Mouse (Mus musculus): ENCODE data around the gene Irgm2. TPM values are rescaled to one million over a fixed set of nuclear protein-coding genes. Genes with fewer than 3 reads are reported as not detected.
"Not testable (repeated sequence)": the region's sequence is repeated elsewhere in the genome, so short reads cannot be mapped to it uniquely, and the experiment has no call there.

Gene Irgm2
- total RNA-seq (2014; fragmentation: Nextera tagmentation): 5.2 and 5.4 TPM in 2 replicates
- 4.2 and 6.3 TPM in 2 replicates for total RNA-seq (2017)

GRCm38 (mm10) chr11:58199229-58200037 lies at the start of gene Irgm2, which contains the start of gene Igtp:
Gene Irgm2 (plus strand): TSS chr11:58199618.
Gene Igtp (plus strand): TSS chr11:58199556.
- peak; percentile 98 for ATAC-seq (replicated peaks; ENCODE audit: poor library complexity, severe bottlenecking)

DNA sequence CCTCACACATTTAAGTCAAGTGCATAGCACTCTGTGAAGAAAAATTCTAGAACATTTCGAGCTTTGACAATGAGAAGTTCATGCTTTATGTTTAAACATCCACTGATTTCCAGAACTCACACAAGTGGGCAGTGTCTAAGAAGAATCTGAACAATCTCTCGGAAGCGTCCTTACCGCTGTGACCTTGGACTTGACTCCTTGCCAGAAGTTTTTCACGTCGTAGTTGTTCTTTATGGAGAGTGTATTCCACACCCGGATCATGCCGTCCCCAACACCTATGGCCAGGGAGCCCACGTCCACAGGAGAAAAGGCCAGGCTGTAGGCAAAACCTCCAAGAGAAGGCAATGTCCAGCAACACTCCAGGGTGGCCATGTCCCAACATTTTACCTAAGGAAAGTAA lies 44.0 kb upstream of the Irgm2 start:
- no peak for ATAC-seq (replicated peaks; ENCODE audit: poor library complexity, severe bottlenecking)

- ATAC-seq (replicated peaks; ENCODE audit: poor library complexity, severe bottlenecking): no peak
Observed at GRCm38 (mm10) chr11:58156871-58157270, 42.5 kb upstream of the Irgm2 start.

DNA sequence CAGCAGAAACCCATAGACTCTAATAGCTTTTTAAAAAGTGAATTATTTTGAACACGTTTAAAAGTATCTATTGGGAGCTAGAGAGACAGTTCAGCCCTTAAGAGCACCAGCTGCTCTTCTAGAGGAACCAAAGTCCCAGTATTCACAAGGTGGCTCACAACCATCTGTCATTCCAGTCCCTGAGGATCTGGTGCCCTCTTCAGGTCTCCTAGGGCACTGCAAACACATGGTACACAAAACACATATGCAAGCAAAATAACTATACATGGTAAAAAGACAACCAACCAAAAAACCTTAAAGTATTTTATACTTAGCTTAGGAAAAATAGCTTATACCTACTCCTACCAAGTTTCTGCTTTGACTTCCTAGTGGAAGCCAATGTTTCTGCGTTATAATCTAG lies 34.3 kb upstream of the Irgm2 start:
- ATAC-seq (replicated peaks; ENCODE audit: poor library complexity, severe bottlenecking): no peak

- no peak for ATAC-seq (replicated peaks; ENCODE audit: poor library complexity, severe bottlenecking)
Observed at GRCm38 (mm10) chr11:58167822-58168166, 31.6 kb upstream of the Irgm2 start.

- ATAC-seq (replicated peaks; ENCODE audit: poor library complexity, severe bottlenecking): peak; percentile 76
Observed at GRCm38 (mm10) chr11:58168167-58168915, 31.1 kb upstream of the Irgm2 start, which contains the start of gene Gemin5. Gene Gemin5 (minus strand): TSS chr11:58168539.

- ATAC-seq (replicated peaks; ENCODE audit: poor library complexity, severe bottlenecking): no peak
Observed at GRCm38 (mm10) chr11:58169666-58170065, 29.8 kb upstream of the Irgm2 start.

DNA sequence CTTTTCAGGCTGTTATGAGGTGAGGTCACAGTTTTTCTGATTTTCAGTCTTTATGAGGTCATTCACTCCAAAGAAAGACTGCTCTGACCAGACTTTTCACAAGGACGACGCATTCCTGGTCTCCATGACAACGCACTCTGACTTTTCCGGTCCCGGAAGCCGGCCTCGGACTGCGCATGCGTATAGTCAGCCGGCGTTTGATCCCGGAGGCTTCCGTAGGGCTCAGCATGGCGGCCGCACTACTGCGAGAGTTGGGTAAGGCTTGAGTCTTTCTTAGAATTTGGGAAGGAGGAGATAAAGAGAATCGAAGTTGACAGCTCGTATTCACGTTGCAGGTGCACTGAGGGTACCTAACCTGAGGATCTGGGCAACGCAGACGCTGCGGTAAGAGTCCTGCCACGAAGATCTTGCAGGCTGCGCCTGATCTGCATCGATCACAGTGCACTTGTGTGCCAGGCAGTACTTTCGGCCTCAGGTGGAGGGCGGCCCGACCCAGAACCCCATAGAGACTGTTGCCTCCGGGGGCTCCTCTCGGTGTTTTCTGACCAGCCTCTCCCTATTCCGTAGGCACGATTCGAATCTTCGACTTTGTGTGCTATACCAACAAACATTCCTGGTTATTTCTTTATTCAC lies 27.8 kb upstream of the Irgm2 start, which contains the start of gene Mrpl22:
Gene Mrpl22, plus strand, starts transcription at position 203 of the 633 bp plus-strand sequence.
- ATAC-seq (replicated peaks; ENCODE audit: poor library complexity, severe bottlenecking): peak; percentile 77

DNA sequence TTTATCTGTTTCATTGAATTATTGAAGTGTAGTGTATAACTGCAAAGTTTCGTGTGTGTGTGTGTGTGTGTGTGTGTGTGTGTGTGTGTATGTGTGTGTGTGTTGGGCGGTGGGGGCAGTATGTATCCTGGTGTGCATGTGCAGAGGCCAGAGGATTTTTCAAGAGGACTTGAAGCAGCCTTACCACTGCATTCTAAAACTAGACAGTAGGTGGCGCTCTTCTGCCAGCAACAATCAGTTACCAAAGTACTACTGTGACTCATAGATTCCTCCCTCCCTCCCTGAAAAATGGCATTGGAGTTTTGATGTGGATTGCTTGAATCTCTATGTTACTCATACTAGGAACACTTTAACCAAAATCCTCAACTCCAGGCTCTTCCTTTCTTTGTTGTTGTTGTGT lies 19.9 kb upstream of the Irgm2 start:
- ATAC-seq (replicated peaks; ENCODE audit: poor library complexity, severe bottlenecking): peak; percentile 82

DNA sequence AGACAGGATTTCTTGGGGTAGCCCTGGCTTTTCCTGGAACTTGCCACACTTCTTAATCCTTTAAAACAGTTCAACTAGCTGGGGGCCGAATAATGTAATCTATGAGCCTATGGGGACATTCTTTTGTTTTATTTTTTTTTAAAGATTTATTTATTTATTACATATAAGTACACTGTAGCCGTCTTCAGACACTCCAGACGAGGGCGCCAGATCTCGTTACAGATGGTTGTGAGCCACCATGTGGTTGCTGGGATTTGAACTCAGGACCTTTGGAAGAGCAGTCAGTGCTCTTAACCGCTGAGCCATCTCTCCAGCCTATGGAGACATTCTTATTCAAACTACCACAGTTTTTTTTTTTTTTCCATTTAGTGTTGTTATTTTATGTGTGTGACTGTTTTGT lies 19.4 kb upstream of the Irgm2 start:
- ATAC-seq (replicated peaks; ENCODE audit: poor library complexity, severe bottlenecking): not testable (repeated sequence)

- ATAC-seq (replicated peaks; ENCODE audit: poor library complexity, severe bottlenecking): no peak
Observed at GRCm38 (mm10) chr11:58180756-58181155, 18.7 kb upstream of the Irgm2 start.

DNA sequence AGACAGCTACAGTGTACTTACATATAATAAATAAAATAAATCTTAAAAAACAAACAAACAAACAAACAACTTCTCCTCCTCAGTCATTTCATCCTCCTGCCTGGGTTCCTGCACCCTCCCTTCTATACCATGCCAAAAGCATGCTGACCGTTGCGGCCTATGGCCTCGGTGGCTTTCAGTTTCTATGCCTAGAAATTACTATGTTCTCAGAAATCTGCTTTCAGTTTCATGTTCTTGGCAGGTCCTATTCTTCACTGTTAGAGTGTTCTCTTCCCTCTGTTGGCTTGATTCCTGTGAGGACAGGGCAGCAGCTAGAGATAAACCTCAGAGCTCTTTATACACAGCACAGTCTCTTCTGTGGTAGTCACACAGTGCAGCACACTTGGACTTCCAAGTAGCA lies 15.8 kb upstream of the Irgm2 start:
- peak; percentile 67 for ATAC-seq (replicated peaks; ENCODE audit: poor library complexity, severe bottlenecking)

DNA sequence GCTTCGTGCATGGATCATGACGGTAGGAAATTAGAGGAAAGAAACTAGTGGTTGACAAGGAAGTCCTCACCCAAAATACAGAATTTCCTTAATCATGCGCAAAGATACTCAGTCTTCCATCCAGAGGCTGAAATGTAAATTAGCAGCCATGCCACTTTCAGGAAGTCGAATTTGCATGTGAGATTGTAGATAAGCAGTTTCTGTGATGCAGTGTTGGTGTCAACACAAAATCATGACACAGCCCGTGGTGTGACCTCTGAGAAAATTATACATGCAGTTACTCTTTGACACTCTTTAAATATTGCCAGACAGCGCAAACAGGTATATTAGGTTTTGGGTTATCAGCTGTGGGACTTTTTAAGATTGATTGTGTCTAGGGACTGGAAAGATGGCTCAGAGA lies 9.7 kb upstream of the Irgm2 start:
- no peak for ATAC-seq (replicated peaks; ENCODE audit: poor library complexity, severe bottlenecking)

GRCm38 (mm10) chr11:58193326-58193725 lies 6.1 kb upstream of the Irgm2 start:
- no peak for ATAC-seq (replicated peaks; ENCODE audit: poor library complexity, severe bottlenecking)

DNA sequence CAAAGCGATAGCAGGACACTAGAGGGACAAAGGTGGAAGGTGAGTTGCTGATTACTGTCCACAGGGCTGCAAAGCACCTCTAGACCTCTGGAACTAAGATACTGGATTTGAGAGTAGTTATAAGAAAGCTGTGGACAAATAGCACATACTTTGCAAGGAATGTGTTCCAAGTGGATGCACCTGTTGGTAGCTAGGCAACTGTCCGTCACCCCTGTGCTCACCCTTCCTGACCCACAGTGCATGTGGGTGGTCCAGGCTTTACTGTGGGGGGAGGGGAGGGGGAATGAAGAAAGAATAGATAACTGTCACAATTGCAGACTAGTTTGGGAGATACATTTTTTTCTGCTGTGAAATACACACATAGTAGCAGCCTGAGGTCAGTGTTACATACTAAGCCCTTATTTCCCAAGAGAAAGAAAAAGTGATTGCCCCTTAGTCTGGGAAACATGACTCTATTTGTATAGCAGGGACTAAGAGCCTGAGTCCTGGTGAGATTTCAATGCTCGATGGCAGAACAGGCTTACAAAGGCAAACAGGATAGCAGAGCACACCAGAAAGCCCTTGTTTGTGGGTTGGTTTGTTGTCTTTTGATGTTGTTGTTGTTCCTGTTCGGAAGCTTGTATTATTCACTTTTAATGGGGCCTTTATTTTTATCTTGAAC lies 5.4 kb upstream of the Irgm2 start:
- no peak for ATAC-seq (replicated peaks; ENCODE audit: poor library complexity, severe bottlenecking)

GRCm38 (mm10) chr11:58198663-58199062 lies 755 bp upstream of the Irgm2 start:
- no peak for ATAC-seq (replicated peaks; ENCODE audit: poor library complexity, severe bottlenecking)

DNA sequence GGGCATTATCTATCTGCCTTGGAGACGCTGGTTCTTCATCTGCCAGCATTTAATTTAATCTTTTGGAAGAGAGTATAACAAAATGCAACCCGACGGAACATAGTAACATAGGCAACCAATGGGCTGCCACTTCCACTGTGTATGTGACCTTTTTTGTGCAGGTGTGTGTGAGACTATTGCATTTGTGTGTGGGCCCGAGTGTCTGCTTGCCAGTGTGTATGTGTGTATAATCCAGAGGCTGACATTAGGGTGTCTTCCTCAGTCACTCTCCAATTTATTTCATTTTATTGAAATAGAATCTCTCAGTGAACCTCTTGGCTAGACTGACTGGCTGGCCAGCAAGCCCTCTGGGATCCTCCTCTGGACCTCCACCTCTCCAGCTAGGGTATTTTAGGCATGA lies 808 bp downstream of the Irgm2 start:
- no peak for ATAC-seq (replicated peaks; ENCODE audit: poor library complexity, severe bottlenecking)

- ATAC-seq (replicated peaks; ENCODE audit: poor library complexity, severe bottlenecking): no peak
Observed at GRCm38 (mm10) chr11:58201052-58201451, 1.6 kb downstream of the Irgm2 start.

DNA sequence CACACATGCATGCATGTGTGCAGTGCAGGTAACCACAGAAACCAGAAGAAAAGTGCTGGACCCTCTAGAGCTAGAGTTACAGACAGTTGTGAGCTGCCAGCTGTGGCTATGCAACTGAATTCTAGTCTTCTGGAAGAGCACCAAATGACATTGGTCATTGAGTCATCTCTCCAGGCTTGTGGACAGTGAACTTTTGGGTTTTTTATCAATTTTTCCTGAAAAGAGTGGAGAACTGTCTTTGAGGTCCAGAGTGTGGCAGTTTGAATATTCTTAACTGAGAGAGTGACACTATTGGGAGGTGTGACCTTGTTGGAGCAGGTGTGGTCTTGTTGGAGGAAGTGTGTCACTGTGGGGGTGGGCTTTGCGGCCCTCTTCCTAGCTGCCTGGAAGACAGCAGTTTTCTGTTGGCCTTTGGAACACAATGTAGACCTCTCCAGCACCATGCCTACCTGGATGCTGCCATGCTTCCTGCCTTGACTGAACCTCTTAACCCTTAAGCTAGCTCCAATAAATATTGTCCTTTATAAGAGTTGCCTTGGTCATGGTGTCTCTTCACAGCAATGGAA lies 11.0 kb downstream of the Irgm2 start:
- ATAC-seq (replicated peaks; ENCODE audit: poor library complexity, severe bottlenecking): no peak

- ATAC-seq (replicated peaks; ENCODE audit: poor library complexity, severe bottlenecking): peak; percentile 40
Observed at GRCm38 (mm10) chr11:58211062-58211681, 11.8 kb downstream of the Irgm2 start.

Measured in granulocyte monocyte progenitor cell, adult 5-6 weeks (primary cell).